Mouse (Mus musculus) v-Abl transformed pro-B cells (cell line): ENCODE results near the gene Asb16.

Experiments
- in situ Hi-C, 2 experiments: fragments of 400-800 bp; cut with MboI; formaldehyde crosslinking; loops; one replicate each; pipeline ENCODE4 v1.15.1; 2025; ENCODE audit not compliant: unreplicated experiment in 2 of 2

Gene Asb16

GRCm38 (mm10) chr11:102297577-102298556 is 29.3 kb downstream of the Asb16 start:
- in situ Hi-C loops: loop anchor here in 1 of 2 experiments (10.0 kb wide), 1 partner anchor 257 kb away; the partner anchor contains the start of gene Gpatch8

DNA sequence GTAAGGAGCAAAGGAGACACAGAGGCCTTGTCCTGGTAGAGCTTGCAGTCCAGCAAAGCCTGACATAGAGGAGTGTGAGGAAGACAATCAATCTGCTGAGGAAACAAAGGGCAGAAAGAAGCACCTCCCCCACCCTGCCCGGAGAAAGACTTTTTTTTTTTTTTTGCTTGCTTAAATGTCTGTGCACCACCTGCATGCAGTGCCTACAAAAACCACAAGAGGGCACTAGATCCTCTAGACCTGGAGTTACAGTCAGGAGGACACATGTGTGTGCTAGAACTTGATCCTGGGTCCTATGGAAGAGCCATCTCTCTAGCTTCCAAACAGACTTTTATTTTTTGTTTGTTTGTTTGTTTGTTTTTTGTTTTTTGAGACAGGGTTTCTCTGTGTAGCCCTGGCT is 31.3 kb downstream of the Asb16 start:
- in situ Hi-C loops: loop anchor here (5.0 to 10.0 kb wide), 3 partner anchors 112 to 255 kb away; partner anchors contain the start of genes Gpatch8 (in 1 of the 2) and Grn (in 1 of the 2)

DNA sequence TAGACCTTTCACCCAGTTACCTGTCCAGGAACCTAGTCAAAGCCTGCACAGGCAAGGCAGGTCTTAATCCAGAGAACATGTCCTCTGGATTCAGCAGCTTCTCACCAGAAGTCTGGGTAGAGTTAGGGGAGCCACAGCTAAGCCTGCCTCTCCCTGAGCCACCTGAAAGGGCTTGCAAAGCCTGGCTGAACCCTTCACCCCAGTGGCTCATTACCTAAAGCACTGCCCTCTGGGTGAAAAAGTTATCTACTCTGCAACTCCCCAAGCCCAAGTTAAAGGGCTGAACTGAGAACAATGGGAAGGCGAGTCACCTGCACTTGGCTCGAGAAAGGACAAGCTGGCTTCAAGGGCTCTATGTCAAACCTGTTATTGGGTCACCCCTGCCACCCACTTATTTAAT is 35.6 kb downstream of the Asb16 start:
- in situ Hi-C loops: loop anchor here (5.0 to 10.0 kb wide), 2 partner anchors 108 to 131 kb away; partner anchors contain the start of gene Grn (in 1 of the 2)

GRCm38 (mm10) chr11:102305359-102305758 is 36.8 kb downstream of the Asb16 start:
- in situ Hi-C loops: loop anchor here in 1 of 2 experiments (5.0 to 10.0 kb wide), 2 partner anchors 107 to 129 kb away; partner anchors contain the start of gene Grn

GRCm38 (mm10) chr11:102308104-102308503 is 39.6 kb downstream of the Asb16 start:
- in situ Hi-C loops: loop anchor here in 1 of 2 experiments (5.0 to 10.0 kb wide), 2 partner anchors 104 to 127 kb away; partner anchors contain the start of gene Grn

DNA sequence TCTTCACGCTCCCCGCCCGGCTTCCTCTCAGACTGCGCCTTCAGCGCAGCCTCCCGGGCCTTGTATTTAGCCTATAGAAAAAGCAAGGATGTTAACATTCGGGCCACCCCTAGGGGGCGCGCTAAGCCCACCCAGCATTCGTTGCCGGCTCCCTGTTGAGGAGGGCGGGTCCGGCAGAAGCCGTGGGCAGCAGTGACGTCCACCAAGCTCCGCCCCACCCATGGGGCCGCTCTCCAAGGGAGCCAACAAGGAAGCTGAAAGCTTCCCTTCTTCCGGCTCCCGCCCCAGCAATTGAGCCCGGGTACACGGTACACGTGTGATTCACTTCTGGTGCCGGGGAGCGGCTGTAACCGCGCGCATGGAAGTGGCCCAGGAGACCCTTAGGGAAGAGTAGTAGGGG is 40.4 kb downstream of the Asb16 start:
- in situ Hi-C loops: loop anchor here in 1 of 2 experiments (5.0 to 10.0 kb wide), 2 partner anchors 103 to 126 kb away; partner anchors contain the start of gene Grn

GRCm38 (mm10) chr11:102309821-102310617 is 41.5 kb downstream of the Asb16 start:
- in situ Hi-C loops: loop anchor here in 1 of 2 experiments (5.0 to 10.0 kb wide), 2 partner anchors 102 to 125 kb away; partner anchors contain the start of gene Grn

- in situ Hi-C loops: no loop called here
Measured at GRCm38 (mm10) chr11:102310768-102311695, 42.5 kb downstream of the Asb16 start.

DNA sequence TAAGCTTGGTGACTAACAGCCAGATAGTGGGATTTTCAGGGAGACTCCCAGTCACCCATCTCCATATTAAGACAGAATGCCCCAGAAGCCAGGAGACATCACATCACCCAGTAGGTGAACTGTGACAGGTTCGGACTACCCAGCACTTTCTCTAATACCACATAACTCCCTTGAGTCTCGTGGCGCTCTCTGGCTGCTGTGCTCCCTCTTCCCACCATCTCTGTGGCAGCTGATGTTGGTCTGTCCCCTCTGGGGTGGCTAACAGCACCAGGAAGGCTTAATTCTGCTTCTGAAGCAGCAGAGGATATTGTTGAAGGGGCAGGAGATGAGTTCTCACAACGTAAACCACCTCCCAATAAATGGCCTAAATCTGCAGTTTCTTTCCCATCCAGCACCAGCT is 43.4 kb downstream of the Asb16 start:
- in situ Hi-C loops: no loop called here

DNA sequence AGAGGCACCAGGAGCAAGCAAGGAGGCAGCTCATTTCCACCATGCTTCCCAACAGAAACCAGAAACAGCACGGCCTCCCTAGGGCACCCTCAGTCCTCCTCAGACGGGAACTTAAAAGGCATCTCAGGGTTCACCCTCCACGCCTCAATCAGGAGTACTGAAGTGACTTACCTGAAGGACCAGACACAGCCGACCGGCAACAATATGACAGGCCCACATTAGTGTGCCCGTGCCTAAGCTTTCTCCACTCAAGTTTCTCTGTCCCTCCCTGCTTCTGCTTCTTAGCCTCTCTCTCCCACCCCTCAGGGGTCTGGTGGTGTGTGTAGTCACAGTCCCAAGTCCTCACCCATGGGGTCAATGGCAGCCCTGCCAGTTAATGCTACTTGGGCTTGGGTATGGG is 44.0 kb downstream of the Asb16 start:
- in situ Hi-C loops: no loop called here

DNA sequence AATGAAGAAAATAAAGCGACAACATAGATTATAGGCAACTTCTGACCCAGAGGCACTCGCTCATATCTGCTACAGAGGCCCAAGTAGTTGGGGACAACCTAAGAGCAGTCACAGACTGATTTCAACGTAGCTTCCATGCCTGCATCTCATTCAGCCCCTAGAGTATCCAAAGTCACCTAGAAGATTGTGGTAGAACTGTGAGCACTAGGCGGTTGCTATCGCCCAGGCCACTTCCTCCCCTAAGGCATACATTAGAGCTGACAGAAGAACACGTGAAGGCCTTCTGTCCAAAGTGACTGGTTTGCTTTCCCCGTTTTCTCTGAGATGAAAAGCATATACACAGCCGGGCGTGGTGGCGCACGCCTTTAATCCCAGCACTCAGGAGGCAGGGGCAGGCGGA is 45.8 kb downstream of the Asb16 start:
- in situ Hi-C loops: no loop called here

GRCm38 (mm10) chr11:102315690-102316571 is 47.4 kb downstream of the Asb16 start:
- in situ Hi-C loops: no loop called here

DNA sequence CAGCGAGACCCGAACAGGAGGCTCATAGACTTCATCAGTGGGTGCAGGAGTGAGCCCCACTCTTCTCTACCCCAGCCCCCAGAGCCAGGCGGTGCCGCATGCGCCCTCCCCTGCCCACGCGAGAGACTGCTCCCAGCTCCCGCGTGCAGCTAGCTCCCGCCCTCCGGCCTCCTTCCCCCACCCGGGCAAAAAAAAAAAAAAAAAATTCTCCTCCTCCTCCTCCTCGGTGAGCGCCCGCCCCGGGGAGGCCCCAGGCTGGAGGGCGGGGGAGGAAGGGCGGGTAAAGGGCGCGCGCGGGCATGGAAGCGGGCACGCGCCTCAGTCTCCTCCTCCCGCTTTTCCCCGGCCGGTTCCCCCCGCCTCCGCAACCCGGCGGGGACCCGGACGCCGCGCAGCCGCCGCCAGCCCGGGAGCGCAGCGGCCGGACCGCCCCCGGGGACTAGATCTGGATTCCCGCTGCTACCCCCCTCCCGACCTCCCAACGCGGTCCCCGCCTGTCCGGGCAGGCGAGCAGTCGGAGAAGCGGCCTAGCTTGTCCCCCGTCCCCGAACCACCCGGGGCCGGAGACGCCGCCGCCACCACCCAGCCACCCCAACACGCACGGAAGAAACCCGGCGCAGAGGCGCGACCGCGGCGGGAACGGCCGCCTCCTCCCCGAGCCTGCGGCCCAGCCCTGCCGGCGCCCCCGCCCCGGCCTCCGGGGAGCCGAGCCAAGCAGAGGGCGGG is 48.2 kb downstream of the Asb16 start:
- in situ Hi-C loops: no loop called here

DNA sequence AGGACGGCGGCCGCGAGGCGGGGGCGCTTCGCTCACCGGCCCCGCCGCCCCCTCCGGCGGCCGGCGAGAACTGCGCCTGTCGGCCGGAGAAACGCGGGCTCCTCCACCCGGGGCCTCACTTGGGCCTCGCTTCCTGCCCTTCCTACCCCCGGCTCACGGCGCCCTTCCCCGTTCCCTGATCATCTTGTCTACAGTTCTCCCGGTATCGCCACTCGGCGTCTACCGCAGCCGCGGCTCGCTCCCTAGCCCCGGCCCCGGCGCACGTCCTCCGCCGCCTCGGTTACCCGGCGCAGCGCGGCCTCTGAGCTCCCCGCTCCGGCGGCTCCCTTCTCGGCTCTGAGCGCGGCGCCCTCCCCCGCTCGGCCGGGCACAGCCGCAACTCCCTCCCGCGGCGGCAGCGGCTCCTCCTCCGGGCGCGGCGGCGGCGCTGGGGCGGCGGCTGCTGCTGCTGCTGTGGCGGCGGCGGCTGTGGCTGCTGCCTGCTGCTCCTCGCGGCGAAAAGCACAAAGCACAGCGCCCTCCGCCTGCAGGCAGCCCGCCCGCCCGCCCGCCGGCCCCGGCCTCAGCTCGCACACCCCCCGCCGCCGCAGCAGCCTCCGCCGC is 48.9 kb downstream of the Asb16 start:
- in situ Hi-C loops: no loop called here

DNA sequence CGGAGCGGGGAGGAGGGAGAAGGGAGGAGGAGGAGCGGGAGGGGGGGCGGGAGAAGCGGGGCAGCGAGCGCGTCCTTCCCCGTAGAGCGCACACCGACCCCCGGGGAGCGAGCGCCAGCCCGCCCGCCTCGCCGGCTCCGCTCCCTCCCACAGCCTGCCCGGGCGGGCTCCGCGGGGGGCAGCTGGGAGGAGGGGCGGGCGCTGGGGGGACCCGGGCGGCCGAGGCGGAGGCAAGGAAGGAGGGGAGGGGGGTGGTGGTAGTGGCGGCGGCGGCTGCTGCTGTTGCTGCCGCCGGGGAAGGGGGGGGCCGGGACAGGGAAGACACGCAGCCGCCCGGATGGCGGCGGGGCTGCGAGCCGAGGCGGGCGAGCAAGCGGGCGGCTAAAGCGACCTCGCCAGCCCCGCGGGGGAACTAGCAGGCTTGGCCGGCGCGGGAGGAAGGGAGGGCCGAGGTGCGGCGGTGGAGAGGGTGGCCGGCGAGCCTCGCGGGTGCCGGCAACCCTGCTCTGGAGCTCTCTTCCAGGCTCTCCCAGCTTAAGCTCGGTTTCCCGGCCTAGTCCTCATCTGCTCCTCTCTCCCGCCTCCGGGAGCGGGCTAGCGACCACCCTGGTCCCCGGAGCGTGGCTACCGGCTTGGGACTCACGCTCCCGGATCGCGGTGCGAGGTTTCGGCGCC is 49.5 kb downstream of the Asb16 start:
- in situ Hi-C loops: no loop called here

DNA sequence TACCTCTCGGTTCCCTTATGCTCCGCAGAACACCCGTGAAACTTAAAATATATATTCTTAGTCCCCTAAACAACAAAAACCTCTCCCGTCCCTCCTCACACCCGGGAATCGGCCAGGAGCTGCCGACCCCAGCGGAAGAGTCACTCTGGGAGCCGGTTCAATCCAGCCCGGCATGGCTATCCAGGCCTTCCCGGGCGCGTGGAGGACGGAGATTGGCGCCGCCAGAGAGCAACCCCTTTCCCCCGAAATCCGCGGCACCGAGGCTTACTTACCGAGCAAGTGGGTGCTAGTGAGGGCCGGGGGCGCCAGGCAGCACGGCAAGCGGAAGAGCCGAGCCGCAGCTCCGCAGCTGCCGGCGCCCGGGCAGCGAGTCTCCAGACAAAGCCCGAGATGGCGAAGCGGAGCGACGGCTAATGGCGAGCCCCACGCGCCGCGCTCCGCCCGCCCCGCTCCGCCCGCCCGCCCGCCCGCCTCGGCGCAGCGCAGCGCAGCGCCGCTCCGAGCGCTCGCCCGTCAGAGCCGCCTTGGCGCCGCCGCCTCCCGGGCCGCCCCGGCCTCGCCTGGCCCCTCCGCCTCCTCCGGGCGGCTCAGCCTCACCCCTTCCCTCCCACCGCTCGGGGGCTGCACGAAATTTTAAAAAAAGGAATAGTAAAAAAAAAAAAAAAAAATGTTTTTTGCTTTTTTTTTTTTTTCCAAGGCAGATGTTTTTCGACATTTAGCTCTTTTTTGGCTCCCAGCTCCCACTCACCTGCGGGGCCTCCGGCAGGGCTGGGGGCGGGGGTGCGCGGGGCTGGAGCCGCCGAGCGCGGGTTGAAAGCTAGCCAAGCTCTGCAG is 50.2 kb downstream of the Asb16 start:
- in situ Hi-C loops: no loop called here
